Mouse (Mus musculus): ENCODE data around the gene Dera. TPM values are rescaled to one million over a fixed set of nuclear protein-coding genes. Genes with fewer than 3 reads are reported as not detected.

Dera gene
- total and polyA plus RNA-seq, 3 experiments, result 59.5 to 80.6 (median 78.0) TPM

DNA sequence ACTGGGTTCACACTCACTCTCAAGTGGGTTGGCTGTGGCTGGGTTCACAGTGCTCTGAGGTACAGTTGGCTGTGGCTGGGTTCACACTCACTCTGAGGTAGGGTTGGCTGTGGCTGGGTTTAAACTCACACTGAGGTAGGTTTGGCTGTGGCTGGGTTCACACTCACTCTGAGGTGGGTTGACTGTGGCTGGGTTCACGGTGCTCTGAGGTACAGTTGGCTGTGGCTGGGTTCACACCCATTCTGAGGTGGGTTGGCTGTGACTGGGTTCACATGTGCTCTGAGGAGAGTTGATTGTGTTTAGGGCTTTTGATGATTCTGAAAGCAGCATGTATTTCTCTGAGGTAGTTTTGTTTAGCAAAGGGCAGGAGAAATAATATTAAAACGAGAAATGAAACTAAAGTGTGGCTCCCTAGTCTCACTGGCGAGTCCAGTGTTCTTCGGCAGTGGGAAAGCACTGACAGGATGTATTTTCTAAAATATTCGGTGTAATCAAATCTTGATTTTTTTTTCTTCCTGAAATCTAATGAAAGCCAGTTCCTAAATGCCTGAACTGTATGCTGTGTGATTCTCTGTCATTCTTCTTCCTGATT is 70.8 kb downstream of the Dera start:
- dilution Hi-C loops (cut with MboI; ENCODE audit: extremely low pct_ligation_motif_present, extremely low pct_unique_long_range_greater_than_20kb, low sequenced_read_pairs), result no loop called here

DNA sequence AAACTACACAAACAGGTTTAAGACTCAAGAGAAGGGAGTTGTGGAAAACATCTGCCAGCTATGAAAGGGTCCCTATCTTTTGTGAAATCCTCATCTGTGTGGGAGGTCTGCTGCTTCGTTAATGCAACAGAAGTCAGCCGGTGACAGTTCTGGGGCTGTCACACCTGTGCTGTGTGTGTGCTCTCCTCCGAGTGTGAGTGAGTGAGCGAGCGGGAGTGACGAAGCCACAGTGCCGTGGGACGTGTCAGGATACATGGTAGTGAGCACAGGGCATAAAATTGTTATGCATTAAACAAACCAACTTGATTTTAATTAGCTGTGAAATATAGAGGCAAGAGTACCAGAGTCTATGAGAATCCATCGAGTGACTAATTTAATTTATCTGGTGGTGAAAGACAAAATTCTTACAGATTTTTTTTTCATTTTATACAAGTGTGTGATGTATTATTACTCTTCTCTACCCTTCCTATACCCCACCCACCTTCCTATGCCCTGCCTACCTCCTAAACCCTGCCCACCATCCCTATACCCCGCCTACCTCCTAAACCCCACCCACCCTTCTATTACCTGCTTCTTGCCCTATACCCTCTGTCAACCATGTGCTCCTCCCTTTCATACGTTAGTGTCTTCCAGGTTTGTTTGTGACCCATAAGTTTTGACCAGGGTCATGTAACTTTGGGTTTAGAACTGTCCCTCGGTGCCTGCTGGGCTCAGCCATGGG is 74.9 kb downstream of the Dera start:
- Histone ChIP-seq H3K27ac (ENCODE audit: insufficient read depth, low read depth) (no peak overlapping the region), H3K4me1 (ENCODE audit: control insufficient read depth in 1 of 2, insufficient read depth in 2 of 2) (peaks cover 5 to 15% of the 10 kb centered on the region in 2 experiments; a peak in 2 of 4 replicates), H3K4me2 (ENCODE audit: insufficient read depth, low read depth, poor library complexity, severe bottlenecking) (no peak overlapping the region), H3K36me3 (replicated peaks in 1 of 2; ENCODE audit: control insufficient read depth in 1 of 2, insufficient read depth in 1 of 2, low read length in 1 of 2) (peaks cover 0 to 41% of the 10 kb centered on the region in 2 experiments), H3K9ac (ENCODE audit: insufficient read depth, low read depth) (no peak overlapping the region), H3K79me2 (replicated peaks; ENCODE audit: control insufficient read depth, extremely low read depth, insufficient read depth, poor library complexity, severe bottlenecking) (no peaks in the 10 kb centered on the region), H3K9me3 (replicated peaks; ENCODE audit: low read length) (no peaks in the 10 kb centered on the region), H3K27me3 (replicated peaks) (no peaks in the 10 kb centered on the region), H3K4me3 (replicated peaks in 1 of 3; ENCODE audit: low read depth in 2 of 3, low read length in 2 of 3, poor library complexity in 1 of 3) (no peak overlapping the region)
- dilution Hi-C loops (cut with MboI; ENCODE audit: extremely low pct_ligation_motif_present, extremely low pct_unique_long_range_greater_than_20kb, low sequenced_read_pairs), result no loop called here
- in situ Hi-C loops (cut with MboI; ENCODE audit: low pct_ligation_motif_present, low pct_unique_long_range_greater_than_20kb, low sequenced_read_pairs), result no loop called here
- TF ChIP-seq NRF1 (IDR thresholded peaks at IDR 0.05; ENCODE audit: low read depth, low read length) (no peak), ZMIZ1 (IDR thresholded peaks at IDR 0.05; ENCODE audit: low read depth, low read length) (no peak), ZKSCAN1 (IDR thresholded peaks at IDR 0.05; ENCODE audit: borderline replicate concordance, low read depth, low read length) (no peak), BHLHE40 (IDR thresholded peaks at IDR 0.05; ENCODE audit: low read depth, low read length) (no peak), PAX5 (IDR thresholded peaks at IDR 0.05; ENCODE audit: low read length) (no peak), KAT2A (IDR thresholded peaks at IDR 0.05; ENCODE audit: insufficient replicate concordance, low read length) (no peak)
- no peak for DNase-seq (ENCODE audit: extremely low read depth)

More for the DNA sequence above, 70.8 kb downstream of the Dera start:
- Histone ChIP-seq H3K4me2 (ENCODE audit: insufficient read depth, low read depth, poor library complexity, severe bottlenecking) (no peak overlapping the region; the same call in 1 of the 2 replicates), H3K27ac (ENCODE audit: insufficient read depth, low read depth) (no peak overlapping the region), H3K36me3 (replicated peaks in 1 of 2; ENCODE audit: control insufficient read depth in 1 of 2, insufficient read depth in 1 of 2, low read length in 1 of 2) (peaks cover 0 to 35% of the 10 kb centered on the region in 2 experiments), H3K79me2 (replicated peaks; ENCODE audit: control insufficient read depth, extremely low read depth, insufficient read depth, poor library complexity, severe bottlenecking) (no peaks in the 10 kb centered on the region), H3K4me3 (replicated peaks in 1 of 3; ENCODE audit: low read depth in 2 of 3, low read length in 2 of 3, poor library complexity in 1 of 3) (no peak overlapping the region), H3K27me3 (replicated peaks) (no peaks in the 10 kb centered on the region), H3K9ac (ENCODE audit: insufficient read depth, low read depth) (no peak overlapping the region), H3K4me1 (ENCODE audit: control insufficient read depth in 1 of 2, insufficient read depth in 2 of 2) (peaks cover 5 to 15% of the 10 kb centered on the region in 2 experiments; a peak in 2 of 4 replicates), H3K9me3 (replicated peaks; ENCODE audit: low read length) (no peaks in the 10 kb centered on the region)
- no peak for TF ChIP-seq KAT2A (IDR thresholded peaks at IDR 0.05; ENCODE audit: insufficient replicate concordance, low read length)
- TF ChIP-seq NELFE (IDR thresholded peaks at IDR 0.05; ENCODE audit: low read depth, low read length), result no peak
- no peak for TF ChIP-seq CHD2 (IDR thresholded peaks at IDR 0.05; ENCODE audit: low read length)
- TF ChIP-seq JUND (conservative IDR thresholded peaks at IDR 0.05; ENCODE audit: low read depth, low read length), result no peak
- no peak for TF ChIP-seq ZNF384 (IDR thresholded peaks at IDR 0.05; ENCODE audit: low read depth, low read length)
- no peak for TF ChIP-seq POLR2AphosphoS2 (IDR thresholded peaks at IDR 0.05; ENCODE audit: low read depth, low read length)
- no peak for TF ChIP-seq IRF4 (IDR thresholded peaks at IDR 0.05; ENCODE audit: low read depth, low read length)
- TF ChIP-seq MXI1 (IDR thresholded peaks at IDR 0.05; ENCODE audit: low read depth, low read length), result no peak
- no peak for TF ChIP-seq ZMIZ1 (IDR thresholded peaks at IDR 0.05; ENCODE audit: low read depth, low read length)
- no peak for TF ChIP-seq ZC3H11A (IDR thresholded peaks at IDR 0.05; ENCODE audit: low read depth, low read length)
- TF ChIP-seq MAFK (IDR thresholded peaks at IDR 0.05; ENCODE audit: insufficient replicate concordance, low read length), result no peak
- TF ChIP-seq EP300 (IDR thresholded peaks at IDR 0.05; ENCODE audit: low read length), result no peak
- no peak for TF ChIP-seq PAX5 (IDR thresholded peaks at IDR 0.05; ENCODE audit: low read length)
- no peak for TF ChIP-seq POLR2A (IDR thresholded peaks at IDR 0.05; ENCODE audit: low read depth, low read length)
- in situ Hi-C loops (cut with MboI; ENCODE audit: low pct_ligation_motif_present, low pct_unique_long_range_greater_than_20kb, low sequenced_read_pairs), result no loop called here
- DNase-seq (ENCODE audit: extremely low read depth), result no peak
